Mouse (Mus musculus) midbrain, embryonic 14.5 days (tissue): ENCODE measurements at regions not wholly inside any gene's neighbourhood (a gene's known extent, or its start where the extent isn't known, plus 50 kb on each side); places are given as distances from the start of the nearest gene placed in this dataset.

Experiments used
- ATAC-seq: fragments of 200-750 bp; cut with Nextera tagmentation; 2 replicates; pipeline ENCODE4 v1.8.0; 2017; ENCODE audit warnings: moderate number of reproducible peaks, moderate library complexity; ENCODE audit not compliant: low FRiP score, low TSS enrichment
- DNase-seq: peaks from one replicate; pipeline ENCODE4 v3.0.0-alpha.2; 2015
- H3K27ac ChIP-seq: fragments of 300-500 bp; sonication (generic); replicated peaks from 2 replicates; pipeline ENCODE4 v1.5.1; 2014; ENCODE audit warnings: mild to moderate bottlenecking, low read depth, low read length, moderate library complexity
- H3K27me3 ChIP-seq: fragments of 300-500 bp; sonication (generic); 2 replicates; pipeline ENCODE4 v1.6.1; 2014; ENCODE audit warnings: low read length, control low read depth, mixed read lengths; ENCODE audit not compliant: control insufficient read depth, insufficient read depth
- H3K36me3 ChIP-seq: fragments of 300-500 bp; sonication (generic); 2 replicates; pipeline ENCODE4 v1.6.1; 2014; ENCODE audit warnings: low read length, control low read depth; ENCODE audit not compliant: control insufficient read depth, insufficient read depth
- H3K4me1 ChIP-seq: fragments of 300-500 bp; sonication (generic); 2 replicates; pipeline ENCODE4 v1.6.1; 2014; ENCODE audit warnings: mild to moderate bottlenecking, antibody characterized with exemption, low read length, control low read depth; ENCODE audit not compliant: control insufficient read depth, insufficient read depth
- H3K4me2 ChIP-seq: fragments of 300-500 bp; sonication (generic); 2 replicates; pipeline ENCODE4 v1.6.1; 2014; ENCODE audit warnings: mild to moderate bottlenecking, low read length, moderate library complexity
- H3K4me3 ChIP-seq: fragments of 300-500 bp; sonication (generic); replicated peaks from 2 replicates; pipeline ENCODE4 v1.5.1; 2014; ENCODE audit warnings: low read depth, low read length
- H3K9ac ChIP-seq: fragments of 300-500 bp; sonication (generic); replicated peaks from 2 replicates; pipeline ENCODE4 v1.6.1; 2014; ENCODE audit warnings: mild to moderate bottlenecking, low read length, moderate library complexity
- H3K9me3 ChIP-seq: fragments of 300-500 bp; sonication (generic); 2 replicates; pipeline ENCODE4 v1.6.1; 2016; ENCODE audit warnings: low read length, control low read depth, mixed read lengths; ENCODE audit not compliant: control insufficient read depth
- WGBS: fragments of 180-500 bp; shearing (Covaris S2); extraction: QIAGEN DNeasy Blood & Tissue Kit; methylation state at CpG from one replicate; pipeline ENCODE4 v1.1.7; 2014; 5-methylcytosine and 5-hydroxymethylcytosine counted together

- ATAC-seq, result no peak
- no peaks in the 10 kb centered on the region for H3K4me1 ChIP-seq
- H3K9ac ChIP-seq, result no peak overlapping the region
- no peak overlapping the region for H3K4me3 ChIP-seq
- WGBS, result 75% methylated on average over 9 of the region's 9 CpGs
- no peaks in the 10 kb centered on the region for H3K9me3 ChIP-seq
- H3K27ac ChIP-seq, result no peak overlapping the region
- DNase-seq, result no peak
- no peaks in the 10 kb centered on the region for H3K27me3 ChIP-seq
- H3K4me2 ChIP-seq, result no peak overlapping the region
- H3K36me3 ChIP-seq, result no peaks in the 10 kb centered on the region
Measured at GRCm38 (mm10) chr13:44305134-44305991, 423.9 kb upstream of the Jarid2 start.

- ATAC-seq (no peak), DNase-seq (no peak)
- Histone ChIP-seq H3K9ac (no peak overlapping the region), H3K4me1 (no peaks in the 10 kb centered on the region), H3K9me3 (no peaks in the 10 kb centered on the region), H3K27ac (no peak overlapping the region), H3K4me3 (no peak overlapping the region), H3K4me2 (no peak overlapping the region), H3K27me3 (no peaks in the 10 kb centered on the region), H3K36me3 (no peaks in the 10 kb centered on the region)
- WGBS, result 92% methylated on average over 15 of the region's 15 CpGs
Measured at GRCm38 (mm10) chr13:44306275-44307050, 422.8 kb upstream of the Jarid2 start.

- Histone ChIP-seq H3K4me1 (no peaks in the 10 kb centered on the region), H3K27me3 (no peaks in the 10 kb centered on the region), H3K4me3 (no peak overlapping the region), H3K36me3 (no peaks in the 10 kb centered on the region), H3K9ac (no peak overlapping the region), H3K4me2 (no peak overlapping the region), H3K27ac (no peak overlapping the region), H3K9me3 (no peaks in the 10 kb centered on the region)
- DNase-seq (no peak), ATAC-seq (no peak)
- 59% methylated on average over 13 of the region's 13 CpGs for WGBS
Measured at GRCm38 (mm10) chr13:44308227-44308626, 421.0 kb upstream of the Jarid2 start.

DNA sequence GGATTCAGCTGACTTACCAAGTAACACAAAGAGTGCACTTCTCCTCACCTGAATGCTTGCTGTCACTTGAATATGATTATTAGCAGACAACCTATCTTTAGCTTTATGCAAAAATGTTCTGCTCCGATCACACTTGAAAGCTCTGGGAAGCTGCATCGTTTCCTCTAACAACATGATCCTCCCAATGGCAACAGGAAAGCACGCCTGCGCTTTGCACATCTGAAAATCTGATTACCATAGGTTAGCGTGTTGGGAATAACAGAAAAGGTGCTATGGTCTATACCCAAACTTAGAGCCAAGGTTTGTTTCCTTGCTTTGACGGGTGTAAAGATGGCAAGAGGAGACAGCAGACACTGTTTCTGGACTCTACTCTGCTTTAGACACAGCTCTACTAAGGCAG is 417.0 kb upstream of the Jarid2 start:
- Histone ChIP-seq H3K9me3 (no peaks in the 10 kb centered on the region), H3K27ac (no peak overlapping the region), H3K4me2 (no peak overlapping the region), H3K27me3 (no peaks in the 10 kb centered on the region), H3K36me3 (no peaks in the 10 kb centered on the region), H3K4me3 (no peak overlapping the region), H3K4me1 (no peaks in the 10 kb centered on the region), H3K9ac (no peak overlapping the region)
- 88% methylated on average over 6 of the region's 6 CpGs for WGBS
- ATAC-seq (no peak), DNase-seq (no peak)

DNA sequence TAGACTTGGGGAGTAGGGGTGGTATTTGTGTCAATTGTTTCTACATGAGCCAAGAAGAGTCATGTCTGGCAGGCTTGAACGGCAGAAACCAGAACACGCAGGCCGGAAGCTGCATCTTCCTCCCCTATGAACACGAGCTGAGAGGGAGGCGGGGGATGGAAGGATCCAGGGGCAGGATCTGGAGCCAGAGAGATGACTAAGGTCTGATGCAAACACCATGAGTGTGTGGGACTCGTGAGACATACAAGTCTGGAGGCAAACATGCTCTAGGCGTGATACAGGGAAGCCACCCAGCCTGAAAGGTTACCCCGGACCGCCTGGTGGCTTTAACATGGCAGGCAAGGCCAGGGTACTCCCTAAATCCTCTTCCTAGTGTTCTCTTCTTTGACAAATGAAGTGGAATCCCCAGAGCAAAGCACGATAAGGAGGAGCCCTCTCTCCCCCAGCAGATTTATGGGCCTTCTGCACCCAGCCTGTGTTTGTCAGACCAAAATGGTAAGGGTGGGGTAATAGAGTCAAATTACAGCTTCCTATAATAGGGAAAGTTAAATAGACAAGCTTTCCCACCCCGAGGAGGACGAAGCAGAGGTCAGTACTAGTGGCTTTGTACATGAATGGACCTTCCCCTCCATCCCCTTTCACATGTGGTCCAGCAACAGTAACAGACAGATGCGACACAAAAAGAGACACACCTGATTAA is 412.4 kb upstream of the Jarid2 start:
- H3K36me3 ChIP-seq, result no peaks in the 10 kb centered on the region
- WGBS, result 58% methylated on average over 13 of the region's 13 CpGs
- H3K27ac ChIP-seq, result no peak overlapping the region
- no peaks in the 10 kb centered on the region for H3K4me1 ChIP-seq
- no peak overlapping the region for H3K4me2 ChIP-seq
- no peak overlapping the region for H3K9ac ChIP-seq
- H3K4me3 ChIP-seq, result no peak overlapping the region
- no peaks in the 10 kb centered on the region for H3K9me3 ChIP-seq
- no peaks in the 10 kb centered on the region for H3K27me3 ChIP-seq
- DNase-seq (no peak), ATAC-seq (no peak)

DNA sequence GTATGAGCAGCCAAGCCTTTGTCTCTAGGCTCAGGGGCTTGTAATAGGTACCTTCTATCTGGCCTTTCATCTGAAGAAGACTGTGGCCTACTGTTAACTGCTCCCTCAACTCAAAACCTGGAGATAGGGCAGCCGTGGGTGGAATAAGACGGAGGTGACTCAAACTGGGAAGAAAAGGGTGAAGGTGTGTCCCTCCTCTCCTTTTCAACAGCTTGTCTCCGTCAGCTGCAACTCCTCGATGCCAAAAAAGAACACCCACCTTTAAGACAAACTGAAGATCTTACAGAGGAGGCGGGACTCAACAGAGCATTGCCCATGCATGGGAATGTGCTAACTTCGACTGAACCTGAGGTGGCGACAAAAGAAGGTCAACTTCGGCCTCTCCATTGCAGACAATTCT is 411.7 kb upstream of the Jarid2 start:
- Histone ChIP-seq H3K27me3 (no peaks in the 10 kb centered on the region), H3K4me3 (no peak overlapping the region), H3K36me3 (no peaks in the 10 kb centered on the region), H3K4me2 (no peak overlapping the region), H3K9ac (no peak overlapping the region), H3K27ac (no peak overlapping the region), H3K9me3 (no peaks in the 10 kb centered on the region), H3K4me1 (no peaks in the 10 kb centered on the region)
- ATAC-seq (no peak), DNase-seq (no peak)
- WGBS, result 64% methylated on average over 8 of the region's 8 CpGs

- no peak for ATAC-seq
- H3K27me3 ChIP-seq, result no peaks in the 10 kb centered on the region
- no peaks in the 10 kb centered on the region for H3K36me3 ChIP-seq
- H3K27ac ChIP-seq, result no peak overlapping the region
- H3K9ac ChIP-seq, result no peak overlapping the region
- 91% methylated on average over 9 of the region's 9 CpGs for WGBS
- no peak overlapping the region for H3K4me3 ChIP-seq
- H3K4me1 ChIP-seq, result no peaks in the 10 kb centered on the region
- H3K4me2 ChIP-seq, result no peak overlapping the region
- H3K9me3 ChIP-seq, result no peaks in the 10 kb centered on the region
- no peak for DNase-seq
Measured at GRCm38 (mm10) chr13:44319101-44319500, 410.2 kb upstream of the Jarid2 start.

- Histone ChIP-seq H3K4me2 (no peak overlapping the region), H3K4me1 (no peaks in the 10 kb centered on the region), H3K9ac (no peak overlapping the region), H3K27ac (no peak overlapping the region), H3K9me3 (no peaks in the 10 kb centered on the region), H3K27me3 (no peaks in the 10 kb centered on the region), H3K36me3 (no peaks in the 10 kb centered on the region), H3K4me3 (no peak overlapping the region)
- DNase-seq (no peak), ATAC-seq (no peak)
- WGBS, result 95% methylated on average over 9 of the region's 9 CpGs
Measured at GRCm38 (mm10) chr13:44319511-44319910, 409.8 kb upstream of the Jarid2 start.
